Mouse (Mus musculus): ENCODE measurements around the gene Rab3b. TPM values are rescaled to one million over a fixed set of nuclear protein-coding genes. Genes with fewer than 3 reads are reported as not detected.

Rab3b gene
- total RNA-seq, 1 experiment = 5.1 TPM

DNA sequence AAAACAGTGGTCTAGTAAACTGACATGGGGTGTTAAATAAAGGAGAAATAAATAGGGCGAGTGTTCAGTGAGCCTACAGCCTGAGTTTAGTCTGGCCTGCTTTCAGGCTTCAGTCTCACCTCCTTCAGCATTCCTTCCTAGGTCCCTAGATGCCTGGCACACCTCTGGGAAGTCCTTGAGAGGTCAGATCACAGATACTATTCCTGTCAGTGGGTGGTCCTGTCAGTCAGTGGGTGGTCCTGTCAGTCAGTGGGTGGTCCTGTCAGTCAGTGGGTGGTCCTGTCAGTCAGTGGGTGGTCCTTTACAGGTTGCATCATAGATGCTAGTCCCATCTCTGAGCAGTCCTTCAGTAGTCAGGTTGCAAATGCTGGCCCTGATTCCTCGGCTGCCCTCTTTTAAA is 110.6 kb downstream of the Rab3b start:
- DNase-seq (ENCODE audit: low read depth, low spot score) = peak; percentile 46
- Histone ChIP-seq H3K27ac (ENCODE audit: insufficient read depth, low read depth, low read length, poor library complexity, severe bottlenecking) (peak overlapping the region; percentile 63; the same call in 1 of the 2 replicates), H3K4me1 (ENCODE audit: control insufficient read depth in 2 of 2, insufficient read depth in 2 of 2, low read length in 2 of 2, poor library complexity in 1 of 2) (peaks cover 5 to 19% of the 10 kb centered on the region in 2 experiments; a peak in 2 of 4 replicates), H3K36me3 (ENCODE audit: control insufficient read depth, insufficient read depth, low read length, poor library complexity, severe bottlenecking) (no peaks in the 10 kb centered on the region), H3K9me3 (ENCODE audit: control insufficient read depth, insufficient read depth, low read depth, low read length) (no peaks in the 10 kb centered on the region), H3K4me3 (ENCODE audit: insufficient read depth in 1 of 2, low read depth in 1 of 2, low read length in 2 of 2, poor library complexity in 1 of 2, severe bottlenecking in 1 of 2) (no peak overlapping the region), H3K9ac (ENCODE audit: insufficient read depth, low read depth, low read length, poor library complexity, severe bottlenecking) (no peak overlapping the region)
- TF ChIP-seq ZC3H11A (IDR thresholded peaks at IDR 0.05; ENCODE audit: borderline replicate concordance, low read depth, low read length) (no peak), CHD2 (IDR thresholded peaks at IDR 0.05; ENCODE audit: low read depth, low read length) (no peak), HCFC1 (IDR thresholded peaks at IDR 0.05; ENCODE audit: borderline replicate concordance, insufficient read depth, low read length) (no peak), MAFK (IDR thresholded peaks at IDR 0.05; ENCODE audit: insufficient read depth, low read depth, low read length) (no peak), ZNF384 (IDR thresholded peaks at IDR 0.05; ENCODE audit: low read depth, low read length) (no peak)
- in situ Hi-C loops (cut with MboI; ENCODE audit: low sequenced_read_pairs in 2 of 2, unreplicated experiment in 2 of 2) = no loop called here

DNA sequence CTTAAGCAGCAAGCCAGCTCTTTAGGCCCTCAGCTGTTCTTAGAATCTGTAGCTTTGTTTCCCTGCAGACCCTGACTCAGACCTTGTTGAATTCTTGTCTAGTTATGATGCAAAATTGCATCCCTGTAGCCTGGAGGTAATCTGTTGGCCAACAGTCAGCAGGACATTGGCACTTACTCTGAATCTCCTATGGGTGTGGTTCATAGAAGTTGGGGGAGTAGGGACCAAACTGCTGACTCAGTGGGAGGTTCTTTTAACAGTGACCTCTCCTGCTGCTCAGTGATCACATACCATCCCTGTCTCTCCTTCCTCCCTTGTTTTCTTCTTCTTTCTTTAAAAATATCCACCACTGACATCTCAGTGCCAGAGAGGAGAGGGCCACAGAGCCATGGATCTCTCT is 111.2 kb downstream of the Rab3b start:
- TF ChIP-seq MAFK (IDR thresholded peaks at IDR 0.05; ENCODE audit: insufficient read depth, low read depth, low read length) (peak; percentile 84), ZNF384 (IDR thresholded peaks at IDR 0.05; ENCODE audit: low read depth, low read length) (no peak)
- DNase-seq (ENCODE audit: low read depth, low spot score) = no peak
- no peak overlapping the region for H3K9ac ChIP-seq (ENCODE audit: insufficient read depth, low read depth, low read length, poor library complexity, severe bottlenecking)
- peak overlapping the region; percentile 63; the same call in 1 of the 2 replicates for H3K27ac ChIP-seq (ENCODE audit: insufficient read depth, low read depth, low read length, poor library complexity, severe bottlenecking)
- no peaks in the 10 kb centered on the region for H3K9me3 ChIP-seq (ENCODE audit: control insufficient read depth, insufficient read depth, low read depth, low read length)
- no peaks in the 10 kb centered on the region for H3K36me3 ChIP-seq (ENCODE audit: control insufficient read depth, insufficient read depth, low read length, poor library complexity, severe bottlenecking)
- in situ Hi-C loops (cut with MboI; ENCODE audit: low sequenced_read_pairs in 2 of 2, unreplicated experiment in 2 of 2) = no loop called here
- H3K4me1 ChIP-seq (ENCODE audit: control insufficient read depth in 2 of 2, insufficient read depth in 2 of 2, low read length in 2 of 2, poor library complexity in 1 of 2) = peaks cover 5 to 19% of the 10 kb centered on the region in 2 experiments; a peak in 2 of 4 replicates
- H3K4me3 ChIP-seq (ENCODE audit: insufficient read depth in 1 of 2, low read depth in 1 of 2, low read length in 2 of 2, poor library complexity in 1 of 2, severe bottlenecking in 1 of 2) = no peak overlapping the region

- Histone ChIP-seq H3K9ac (ENCODE audit: insufficient read depth, low read depth, low read length, poor library complexity, severe bottlenecking) (no peak overlapping the region), H3K36me3 (ENCODE audit: control insufficient read depth, insufficient read depth, low read length, poor library complexity, severe bottlenecking) (no peaks in the 10 kb centered on the region), H3K27ac (ENCODE audit: insufficient read depth, low read depth, low read length, poor library complexity, severe bottlenecking) (peak overlapping the region; percentile 46; the same call in 1 of the 2 replicates), H3K9me3 (ENCODE audit: control insufficient read depth, insufficient read depth, low read depth, low read length) (no peaks in the 10 kb centered on the region), H3K4me1 (ENCODE audit: control insufficient read depth in 2 of 2, insufficient read depth in 2 of 2, low read length in 2 of 2, poor library complexity in 1 of 2) (peaks cover 5 to 19% of the 10 kb centered on the region in 2 experiments; a peak in 2 of 4 replicates), H3K4me3 (ENCODE audit: insufficient read depth in 1 of 2, low read depth in 1 of 2, low read length in 2 of 2, poor library complexity in 1 of 2, severe bottlenecking in 1 of 2) (no peak overlapping the region)
- DNase-seq (ENCODE audit: low read depth, low spot score) = no peak
- no peak for TF ChIP-seq HCFC1 (IDR thresholded peaks at IDR 0.05; ENCODE audit: borderline replicate concordance, insufficient read depth, low read length)
- TF ChIP-seq CHD2 (IDR thresholded peaks at IDR 0.05; ENCODE audit: low read depth, low read length) = no peak
- TF ChIP-seq ZNF384 (IDR thresholded peaks at IDR 0.05; ENCODE audit: low read depth, low read length) = no peak
- no peak for TF ChIP-seq MAFK (IDR thresholded peaks at IDR 0.05; ENCODE audit: insufficient read depth, low read depth, low read length)
- no peak for TF ChIP-seq ZC3H11A (IDR thresholded peaks at IDR 0.05; ENCODE audit: borderline replicate concordance, low read depth, low read length)
- in situ Hi-C loops (cut with MboI; ENCODE audit: low sequenced_read_pairs in 2 of 2, unreplicated experiment in 2 of 2) = no loop called here
These were observed 111.7 kb downstream of the Rab3b start for GRCm38 (mm10) chr4:108990571-108990970.

- TF ChIP-seq ZC3H11A (IDR thresholded peaks at IDR 0.05; ENCODE audit: borderline replicate concordance, low read depth, low read length) (no peak), ZNF384 (IDR thresholded peaks at IDR 0.05; ENCODE audit: low read depth, low read length) (no peak), CHD2 (IDR thresholded peaks at IDR 0.05; ENCODE audit: low read depth, low read length) (no peak), MAFK (IDR thresholded peaks at IDR 0.05; ENCODE audit: insufficient read depth, low read depth, low read length) (no peak), HCFC1 (IDR thresholded peaks at IDR 0.05; ENCODE audit: borderline replicate concordance, insufficient read depth, low read length) (no peak)
- Histone ChIP-seq H3K36me3 (ENCODE audit: control insufficient read depth, insufficient read depth, low read length, poor library complexity, severe bottlenecking) (no peaks in the 10 kb centered on the region), H3K27ac (ENCODE audit: insufficient read depth, low read depth, low read length, poor library complexity, severe bottlenecking) (no peak overlapping the region), H3K4me3 (ENCODE audit: insufficient read depth in 1 of 2, low read depth in 1 of 2, low read length in 2 of 2, poor library complexity in 1 of 2, severe bottlenecking in 1 of 2) (no peak overlapping the region), H3K9me3 (ENCODE audit: control insufficient read depth, insufficient read depth, low read depth, low read length) (no peaks in the 10 kb centered on the region), H3K4me1 (ENCODE audit: control insufficient read depth in 2 of 2, insufficient read depth in 2 of 2, low read length in 2 of 2, poor library complexity in 1 of 2) (peaks cover 5 to 19% of the 10 kb centered on the region in 2 experiments; a peak in 2 of 4 replicates), H3K9ac (ENCODE audit: insufficient read depth, low read depth, low read length, poor library complexity, severe bottlenecking) (no peak overlapping the region)
- DNase-seq (ENCODE audit: low read depth, low spot score) = no peak
- in situ Hi-C loops (cut with MboI; ENCODE audit: low sequenced_read_pairs in 2 of 2, unreplicated experiment in 2 of 2) = no loop called here
These were observed 112.9 kb downstream of the Rab3b start for GRCm38 (mm10) chr4:108991811-108992210.

Other genes starting within 250 kb of the Rab3b start
- gene 3110021N24Rik, start 159.4 kb upstream of the Rab3b start, total RNA-seq (2012; rRNA removed) = 0.27 and 0.32 TPM in 2 replicates
- gene Zfyve9, start 98.3 kb upstream of the Rab3b start, total RNA-seq (2012; rRNA removed) = 7.8 and 8.7 TPM in 2 replicates
- 40.9 and 44.6 TPM in 2 replicates for gene Btf3l4, start 45.4 kb upstream of the Rab3b start, total RNA-seq (2012; rRNA removed)
- gene Txndc12, start 44.5 kb upstream of the Rab3b start, total RNA-seq (2012; rRNA removed) = 65.1 and 91.4 TPM in 2 replicates
- gene Kti12, start 31.3 kb upstream of the Rab3b start, total RNA-seq (2012; rRNA removed) = 26.2 and 26.7 TPM in 2 replicates
- 2.6 and 3.1 TPM in 2 replicates for gene A730015C16Rik, start 30.4 kb upstream of the Rab3b start, total RNA-seq (2012; rRNA removed)
- 53.9 and 58.5 TPM in 2 replicates for gene Nrd1, start 121.6 kb downstream of the Rab3b start, total RNA-seq (2012; rRNA removed)

Data from ES-E14 (cell line).